Mouse (Mus musculus) forebrain, postnatal 0 days (tissue): Measurements from ENCODE around the gene Snn. TPM values are rescaled to one million over a fixed set of nuclear protein-coding genes. Genes with fewer than 3 reads are reported as not detected.

Experiments
- ATAC-seq: fragments of 200-750 bp; cut with Nextera tagmentation; 2 replicates; pipeline ENCODE4 v1.8.0; 2017; ENCODE audit warnings: mild to moderate bottlenecking, moderate library complexity
- DNase-seq: peaks from one replicate; pipeline ENCODE4 v3.0.0-alpha.2; 2015
- H3K27ac ChIP-seq: fragments of 300-500 bp; sonication (generic); 2 replicates; pipeline ENCODE4 v1.5.1; 2014; ENCODE audit warnings: low read depth, mild to moderate bottlenecking, antibody characterized with exemption, low read length, moderate library complexity, mixed read lengths
- H3K27me3 ChIP-seq: fragments of 300-500 bp; sonication (generic); 2 replicates; pipeline ENCODE4 v1.6.1; 2014; ENCODE audit warnings: mild to moderate bottlenecking, low read length, mixed read lengths; ENCODE audit not compliant: insufficient read depth
- H3K36me3 ChIP-seq: fragments of 300-500 bp; sonication (generic); 2 replicates; pipeline ENCODE4 v1.6.1; 2014; ENCODE audit warnings: mild to moderate bottlenecking, moderate library complexity; ENCODE audit not compliant: insufficient read depth
- H3K4me1 ChIP-seq: fragments of 300-500 bp; sonication (generic); 2 replicates; pipeline ENCODE4 v1.6.1; 2014; ENCODE audit warnings: antibody characterized with exemption; ENCODE audit not compliant: insufficient read depth
- H3K4me2 ChIP-seq: fragments of 300-500 bp; sonication (generic); 2 replicates; pipeline ENCODE4 v1.6.1; 2014; ENCODE audit warnings: low read depth, mild to moderate bottlenecking, moderate library complexity
- H3K4me3 ChIP-seq: fragments of 300-500 bp; sonication (generic); 2 replicates; pipeline ENCODE4 v1.5.1; 2014; ENCODE audit warnings: low read depth, low read length, mixed read lengths
- H3K9ac ChIP-seq: fragments of 300-500 bp; sonication (generic); 2 replicates; pipeline ENCODE4 v1.6.1; 2014; ENCODE audit warnings: mild to moderate bottlenecking
- H3K9me3 ChIP-seq: fragments of 300-500 bp; sonication (generic); 2 replicates; pipeline ENCODE4 v1.6.1; 2016; ENCODE audit warnings: low read length
- CTCF ChIP-seq: sonication (generic); IDR thresholded peaks from 2 replicates; pipeline ENCODE4 v1.5.1; 2016; ENCODE audit warnings: antibody characterized with exemption, control low read depth, low read depth
- WGBS: fragments of 180-500 bp; shearing (Covaris S2); extraction: QIAGEN DNeasy Blood & Tissue Kit; methylation state at CpG from one replicate; pipeline ENCODE4 v1.1.7; 2014; 5-methylcytosine and 5-hydroxymethylcytosine counted together
- polyA plus RNA-seq: library from polyadenylated mRNA; unstranded; fragments of >200 nt; fragmentation: Nextera tagmentation; extraction: Ambion mirVana; gene quantifications from 2 replicates; pipeline ENCODE4 v1.2.1, GENCODE M21; 2015
- total RNA-seq: library from RNA; depleted of rRNA; stranded (reverse); fragments of >200 nt; gene quantifications from 2 replicates; pipeline ENCODE4 v1.2.3, GENCODE M21; 2014

Gene Snn
- total and polyA plus RNA-seq, 2 experiments from 2014 or later = 179 to 324 TPM

GRCm38 (mm10) chr16:11064341-11064740, 3.6 kb downstream of the Snn start:
- Histone ChIP-seq H3K9ac (no peak overlapping the region), H3K4me3 (no peak overlapping the region), H3K9me3 (no peaks in the 10 kb centered on the region), H3K27me3 (no peaks in the 10 kb centered on the region), H3K4me1 (peaks cover 32% of the 10 kb centered on the region), H3K4me2 (no peak overlapping the region), H3K36me3 (no peaks in the 10 kb centered on the region), H3K27ac (no peak overlapping the region)
- ATAC-seq (no peak), DNase-seq (no peak)
- WGBS = 85% methylated on average over 4 of the region's 4 CpGs
- TF ChIP-seq CTCF = no peak

- WGBS = 80% methylated on average over 6 of the region's 6 CpGs
- H3K9me3 ChIP-seq = no peaks in the 10 kb centered on the region
- ATAC-seq (no peak), DNase-seq (no peak)
- H3K27me3 ChIP-seq = no peaks in the 10 kb centered on the region
- no peak for TF ChIP-seq CTCF
- H3K36me3 ChIP-seq = no peaks in the 10 kb centered on the region
- H3K4me3 ChIP-seq = no peak overlapping the region
- no peak overlapping the region for H3K4me2 ChIP-seq
- H3K27ac ChIP-seq = no peak overlapping the region
- no peak overlapping the region for H3K9ac ChIP-seq
- peaks cover 36% of the 10 kb centered on the region for H3K4me1 ChIP-seq
Measured at GRCm38 (mm10) chr16:11064742-11065141, 4.0 kb downstream of the Snn start.

- TF ChIP-seq CTCF = no peak
- no peaks in the 10 kb centered on the region for H3K27me3 ChIP-seq
- 43% methylated on average over 5 of the region's 5 CpGs for WGBS
- H3K4me2 ChIP-seq = peak overlapping the region; percentile 74
- peak overlapping the region; percentile 100 for H3K9ac ChIP-seq
- H3K9me3 ChIP-seq = no peaks in the 10 kb centered on the region
- peak overlapping the region; percentile 96 for H3K27ac ChIP-seq
- peaks cover 37% of the 10 kb centered on the region for H3K4me1 ChIP-seq
- DNase-seq (no peak), ATAC-seq (no peak)
- H3K36me3 ChIP-seq = no peaks in the 10 kb centered on the region
- H3K4me3 ChIP-seq = peak overlapping the region; percentile 90
Measured at GRCm38 (mm10) chr16:11065431-11065830, 4.7 kb downstream of the Snn start.

DNA sequence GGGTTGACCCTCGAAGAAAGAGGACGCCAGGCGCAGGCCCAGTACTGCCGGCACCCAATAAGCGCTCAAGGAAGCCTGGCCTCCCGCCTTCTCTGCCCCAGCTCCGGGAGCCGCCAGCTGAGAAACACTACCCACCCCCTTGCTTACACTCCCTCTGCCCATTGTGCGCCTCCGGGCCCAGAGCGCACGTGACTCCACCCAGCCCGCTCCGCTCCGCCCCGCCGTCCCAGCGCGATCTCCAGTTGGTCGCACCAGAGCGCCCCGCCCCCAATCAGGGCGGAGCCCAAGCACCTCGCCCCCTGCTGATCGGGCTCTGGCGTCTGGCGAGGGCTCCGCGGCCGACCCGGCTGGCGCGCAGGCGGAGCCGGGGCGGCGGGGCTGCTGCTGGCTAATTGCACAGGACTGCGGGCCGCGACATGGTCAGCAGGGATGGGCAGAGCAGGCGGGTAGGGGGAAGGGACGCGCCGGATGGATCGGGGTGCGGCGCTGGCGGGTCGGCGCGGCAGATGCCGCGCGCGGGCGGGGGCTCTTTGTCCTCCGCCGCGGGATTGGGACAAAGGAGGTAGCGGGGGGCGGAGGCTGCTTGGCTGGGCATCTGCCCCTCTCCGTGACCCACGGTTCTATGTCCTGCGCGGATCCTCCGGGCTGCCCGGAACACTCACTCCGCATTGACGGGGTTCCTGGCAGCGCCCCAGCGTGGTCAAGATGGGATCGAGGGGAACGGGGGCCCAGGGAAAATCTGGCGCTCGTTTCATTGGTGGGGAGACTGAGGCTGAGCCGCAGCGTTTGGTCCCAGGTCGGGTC, 5.5 kb downstream of the Snn start, which contains the start of gene Litaf:
Litaf (minus strand) TSS at position 129 of the 804 bp plus-strand sequence.
- Histone ChIP-seq H3K27ac (peak within 1 kb of the TSS; percentile 96), H3K4me3 (peak within 1 kb of the TSS; percentile 90), H3K4me1 (peaks cover 37% of the 10 kb centered on the region), H3K27me3 (no peaks in the 10 kb centered on the region), H3K4me2 (peak within 1 kb of the TSS; percentile 74), H3K9ac (peak within 1 kb of the TSS; percentile 100), H3K9me3 (no peaks in the 10 kb centered on the region), H3K36me3 (0 out of 2 replicates have a peak, but pooled peaks cover 1% of the 10 kb centered on the region)
- TF ChIP-seq CTCF = peak; percentile 48
- DNase-seq (peak; percentile 99), ATAC-seq (peak; percentile 99)
- 1% methylated on average over 76 of the region's 78 CpGs for WGBS

DNA sequence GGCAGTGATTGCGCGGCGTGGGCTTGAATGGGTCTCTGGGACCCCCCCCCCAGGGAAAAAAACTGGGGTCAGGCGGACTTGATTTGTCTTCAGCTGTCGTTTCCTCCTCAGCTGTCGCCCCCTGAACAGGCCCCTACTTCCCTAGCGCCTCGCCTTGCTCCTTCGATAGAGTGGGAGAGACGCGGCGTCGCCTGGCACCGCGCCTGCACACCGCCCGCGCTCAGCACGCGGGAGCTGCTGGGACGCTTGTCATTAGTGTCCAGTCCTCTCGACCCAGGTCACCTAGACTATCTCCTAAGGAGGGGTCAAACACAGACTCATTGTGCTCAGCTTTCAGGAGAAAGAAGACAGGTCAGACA, 6.1 kb downstream of the Snn start:
- Histone ChIP-seq H3K4me2 (peak overlapping the region; percentile 74), H3K4me3 (peak overlapping the region; percentile 90), H3K9me3 (no peaks in the 10 kb centered on the region), H3K4me1 (peaks cover 37% of the 10 kb centered on the region), H3K27ac (peak overlapping the region; percentile 96), H3K27me3 (no peaks in the 10 kb centered on the region), H3K9ac (peak overlapping the region; percentile 100), H3K36me3 (0 out of 2 replicates have a peak, but pooled peaks cover 7% of the 10 kb centered on the region)
- 1% methylated on average over 22 of the region's 22 CpGs for WGBS
- TF ChIP-seq CTCF = no peak
- DNase-seq = peak; percentile 81
- ATAC-seq = peak; percentile 30

- Histone ChIP-seq H3K4me3 (no peak overlapping the region), H3K9ac (no peak overlapping the region), H3K4me1 (peaks cover 42% of the 10 kb centered on the region)
Measured at GRCm38 (mm10) chr16:11068666-11069065, 7.9 kb downstream of the Snn start.

GRCm38 (mm10) chr16:11069271-11069670, 8.5 kb downstream of the Snn start:
- H3K36me3 ChIP-seq = peaks cover 28% of the 10 kb centered on the region
- no peaks in the 10 kb centered on the region for H3K9me3 ChIP-seq
- peaks cover 40% of the 10 kb centered on the region for H3K4me1 ChIP-seq
- H3K9ac ChIP-seq = no peak overlapping the region
- no peak overlapping the region for H3K4me3 ChIP-seq
- H3K27me3 ChIP-seq = no peaks in the 10 kb centered on the region
- 0 out of 2 replicates have a peak overlapping the region, but pooled peaks have one; percentile 74 for H3K4me2 ChIP-seq
- TF ChIP-seq CTCF = no peak
- DNase-seq (no peak), ATAC-seq (no peak)
- WGBS = 73% methylated on average over 6 of the region's 6 CpGs
- no peak overlapping the region for H3K27ac ChIP-seq

More at GRCm38 (mm10) chr16:11068666-11069065, 7.9 kb downstream of the Snn start:
- ATAC-seq (no peak), DNase-seq (no peak)
- Histone ChIP-seq H3K36me3 (peaks cover 22% of the 10 kb centered on the region; the same call in 1 of the 2 replicates), H3K27ac (no peak overlapping the region), H3K4me2 (peak overlapping the region; percentile 74; the same call in 1 of the 2 replicates), H3K27me3 (no peaks in the 10 kb centered on the region), H3K9me3 (no peaks in the 10 kb centered on the region)
- 94% methylated on average over 3 of the region's 3 CpGs for WGBS
- TF ChIP-seq CTCF = no peak
